Mouse (Mus musculus) bone marrow, adult 2 months (tissue): ENCODE measurements at regions not wholly inside any gene's neighbourhood (a gene's known extent, or its start where the extent isn't known, plus 50 kb on each side); places are given as distances from the start of the nearest gene placed in this dataset.

Experiments
- CTCF ChIP-seq: fragments of 200-500 bp; IDR thresholded peaks from 2 replicates; pipeline ENCODE4 v1.5.1; 2011; ENCODE audit warnings: low read length, control low read depth; ENCODE audit not compliant: control insufficient read depth, insufficient read depth
- POLR2A ChIP-seq: fragments of 200-500 bp; IDR thresholded peaks from 2 replicates; pipeline ENCODE4 v1.6.1; 2011; ENCODE audit warnings: low read depth, mild to moderate bottlenecking, control low read depth, low read length, borderline replicate concordance; ENCODE audit not compliant: control insufficient read depth

DNA sequence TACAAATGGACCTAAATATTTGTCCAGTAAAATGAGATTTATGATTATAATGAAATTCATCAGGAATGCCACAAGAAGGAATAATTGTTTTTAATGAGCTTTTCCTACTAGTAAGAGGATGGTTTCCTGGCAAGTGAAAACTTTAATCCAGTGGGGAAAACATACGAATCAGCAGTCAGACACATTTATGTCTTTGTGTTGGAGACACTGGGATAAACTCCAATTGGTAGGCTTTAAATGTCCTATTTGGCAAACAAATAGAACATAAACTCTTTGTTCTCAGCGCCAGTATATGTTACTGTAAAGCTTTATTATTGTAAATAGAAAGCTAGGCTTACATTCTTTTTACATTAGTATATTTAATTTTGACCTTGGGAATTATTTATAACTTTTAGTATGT lies 127.0 kb downstream of the Gm5447 start:
- no peak for TF ChIP-seq CTCF
- no peak for TF ChIP-seq POLR2A
